Mouse (Mus musculus) ZHBTc4 (cell line): ENCODE results near the gene Stra8.

Experiments
- DNase-seq: peaks from one replicate; pipeline ENCODE4 v3.0.0-alpha.2; 2011; ENCODE audit warnings: low read depth, low spot score

Gene Stra8

DNA sequence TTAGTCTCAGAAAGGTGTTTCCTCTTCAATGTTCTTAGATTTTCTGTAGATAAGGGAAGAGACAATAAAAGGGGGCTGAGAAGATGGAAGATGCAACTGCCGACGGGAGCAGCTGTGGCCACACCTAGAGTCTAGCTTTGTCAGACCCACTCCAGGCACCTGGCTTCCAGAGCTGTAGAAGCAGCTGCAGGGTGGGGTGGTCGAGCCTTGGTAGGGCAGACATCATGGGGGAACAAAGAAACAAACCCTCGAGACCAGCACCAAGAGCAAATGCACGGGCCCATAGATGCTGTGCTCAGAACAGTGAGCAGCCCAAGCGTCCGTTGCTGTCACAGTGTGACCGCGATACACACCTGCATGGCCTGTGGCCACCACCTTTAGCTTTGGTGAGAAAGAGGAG, 22.5 kb downstream of the Stra8 start:
- peak; percentile 26 for DNase-seq

DNA sequence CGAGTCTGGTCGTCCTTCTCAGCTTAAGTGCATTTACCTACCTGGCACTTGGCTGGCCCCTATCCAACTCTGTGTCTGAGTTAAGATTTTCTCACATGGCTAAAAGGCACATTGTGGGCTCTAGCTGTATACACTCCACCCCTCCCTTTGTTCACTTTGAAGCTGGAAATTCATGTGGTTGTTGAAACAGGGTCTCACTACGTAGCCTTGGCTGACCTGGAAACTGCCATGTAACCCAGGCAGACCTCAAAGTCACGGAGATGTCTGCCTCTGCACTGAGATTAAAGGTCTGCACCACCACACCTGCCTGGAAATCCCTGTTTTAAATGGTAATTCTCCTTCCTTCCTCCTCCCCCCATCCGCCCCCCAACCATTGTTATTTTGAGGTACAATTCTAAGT, 23.5 kb downstream of the Stra8 start:
- no peak for DNase-seq

DNA sequence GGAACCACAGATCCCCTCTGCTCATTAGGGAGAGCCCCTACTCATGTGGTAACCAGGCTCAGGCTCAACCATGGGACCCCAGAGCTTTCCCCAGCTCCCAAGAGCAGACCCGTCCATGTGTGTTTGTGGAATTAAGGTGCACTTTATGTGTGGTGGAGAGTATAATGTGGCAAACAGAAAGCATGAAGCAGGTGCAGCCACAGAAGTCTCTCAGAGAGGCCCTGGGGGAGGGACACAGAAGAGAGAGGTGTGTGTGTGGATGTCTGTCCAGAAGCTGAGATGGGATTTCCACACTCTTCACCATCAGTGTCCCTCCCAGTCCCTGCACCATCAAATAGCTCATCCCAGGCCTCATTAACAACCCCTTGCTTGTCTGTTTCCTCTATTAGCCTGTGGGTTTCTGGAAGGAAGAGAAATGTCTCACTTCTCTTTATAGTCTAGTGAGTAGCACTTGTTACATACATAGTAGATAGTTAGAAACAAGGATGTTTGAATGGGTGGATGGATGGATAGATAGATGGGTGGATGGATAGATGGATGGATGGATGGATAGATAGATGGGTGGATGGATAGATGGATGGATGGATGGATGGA, 26.6 kb downstream of the Stra8 start:
- DNase-seq = no peak

DNA sequence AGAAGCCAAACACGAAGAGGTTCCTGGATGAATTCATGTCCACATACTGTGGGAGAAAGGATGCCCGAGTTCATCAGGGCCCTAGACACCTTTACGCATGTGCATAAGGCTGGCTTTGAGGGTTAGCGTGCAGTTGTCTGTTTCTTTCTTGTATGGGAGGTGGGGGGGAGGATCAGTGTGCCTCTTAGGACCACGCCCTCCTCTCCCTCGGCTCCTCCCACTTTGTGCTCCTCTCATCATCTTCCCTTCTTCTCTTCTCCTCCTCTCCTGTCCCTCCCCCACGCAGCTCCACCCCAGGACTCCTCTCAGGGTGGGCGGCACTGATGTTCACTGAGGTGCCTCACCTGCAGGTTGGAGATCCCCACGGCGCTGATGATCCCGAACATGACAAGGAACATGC, 28.5 kb downstream of the Stra8 start:
- DNase-seq = peak; percentile 59

DNA sequence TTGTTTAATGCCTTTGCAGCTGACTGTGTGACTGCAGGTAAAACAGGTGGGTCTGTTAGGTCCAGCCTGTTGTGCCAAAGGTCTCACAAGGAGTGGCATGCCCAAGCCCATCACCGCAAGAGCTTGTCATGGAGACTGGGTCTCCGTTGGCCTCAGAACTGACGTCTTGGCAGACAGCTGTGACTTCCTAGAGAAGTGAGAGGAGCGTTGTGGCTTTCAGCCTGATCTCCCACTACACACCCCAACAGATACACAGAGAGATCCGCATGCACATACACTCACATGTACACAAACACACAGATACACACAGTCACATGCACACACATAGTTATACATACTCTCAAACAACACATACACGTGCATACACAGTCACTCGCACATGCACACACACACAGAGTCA, 31.6 kb downstream of the Stra8 start:
- no peak for DNase-seq

DNA sequence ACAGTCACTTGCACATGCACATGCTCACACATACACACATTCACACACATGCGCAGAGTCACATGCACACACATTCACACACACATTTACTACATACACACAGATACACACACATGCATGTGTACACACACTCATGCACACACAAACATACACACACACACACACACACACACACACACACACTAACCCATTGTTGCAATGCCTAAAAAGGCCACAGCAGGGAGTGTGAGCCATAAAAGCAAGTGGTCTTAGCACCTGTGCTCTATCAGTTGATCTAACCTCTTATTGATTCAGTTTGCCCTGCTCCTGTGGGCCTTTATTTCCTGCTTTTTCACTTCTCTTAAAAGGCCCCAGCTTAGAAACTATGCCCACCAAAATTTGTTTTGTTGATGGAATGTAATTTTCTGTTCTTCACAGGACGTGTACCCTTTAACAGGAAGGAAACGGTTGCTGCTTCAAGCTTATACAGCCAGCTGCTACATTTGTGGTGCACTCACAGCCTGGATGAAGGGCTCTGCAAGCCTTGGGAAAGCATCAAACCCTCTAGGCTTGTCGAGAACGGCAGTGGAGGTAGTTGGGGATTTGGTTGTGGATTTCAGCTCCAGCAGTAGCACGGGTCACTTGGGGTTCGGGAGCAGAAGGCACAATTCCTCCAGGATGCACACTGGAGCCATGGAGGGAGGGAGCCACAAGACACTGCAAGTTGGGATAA, 32.1 kb downstream of the Stra8 start:
- no peak for DNase-seq

DNA sequence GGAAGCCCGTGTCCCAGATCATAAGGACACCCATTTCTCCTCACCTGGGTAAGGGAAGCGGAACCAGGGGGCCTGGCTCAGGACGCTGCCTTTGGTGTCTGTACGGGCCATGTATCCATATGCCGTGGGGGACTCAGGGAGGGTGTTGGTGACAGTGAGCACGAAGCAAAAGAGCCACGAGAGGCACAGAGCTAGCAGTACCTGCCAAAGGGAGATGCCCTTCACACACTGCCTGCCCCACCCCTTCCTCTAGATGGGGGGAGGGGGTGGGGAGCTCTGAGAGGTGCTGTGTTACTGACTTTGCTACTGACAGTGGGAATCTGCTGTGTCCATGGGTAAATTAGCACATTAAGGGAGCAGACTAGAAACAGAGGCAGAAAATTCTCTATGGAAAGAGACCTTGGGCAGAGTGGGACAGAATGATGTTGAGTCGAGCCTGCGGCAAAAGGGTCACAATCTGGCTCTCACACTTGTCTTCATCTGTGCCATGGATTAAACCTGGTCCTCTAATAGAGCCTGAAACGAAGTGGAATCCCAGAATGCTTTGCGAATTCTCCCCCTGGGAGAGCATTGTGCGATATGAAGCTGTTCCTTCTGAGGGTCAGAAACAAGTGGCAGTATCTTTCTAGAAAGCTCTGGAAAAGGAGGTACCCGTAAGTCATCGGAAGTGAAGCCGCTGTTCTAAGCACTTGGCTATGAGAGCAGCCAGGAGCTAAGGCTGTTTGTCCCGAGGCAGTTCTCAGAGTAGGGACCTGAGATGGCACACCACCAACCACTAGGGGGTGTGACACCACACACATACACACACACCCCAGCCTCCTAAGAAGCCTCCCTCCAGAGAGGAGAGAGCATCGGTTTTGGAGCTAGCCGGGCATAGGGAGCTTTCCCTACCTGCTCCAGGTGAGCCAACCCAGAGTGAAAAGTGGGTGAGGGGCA, 35.2 kb downstream of the Stra8 start:
- DNase-seq = peak; percentile 82

DNA sequence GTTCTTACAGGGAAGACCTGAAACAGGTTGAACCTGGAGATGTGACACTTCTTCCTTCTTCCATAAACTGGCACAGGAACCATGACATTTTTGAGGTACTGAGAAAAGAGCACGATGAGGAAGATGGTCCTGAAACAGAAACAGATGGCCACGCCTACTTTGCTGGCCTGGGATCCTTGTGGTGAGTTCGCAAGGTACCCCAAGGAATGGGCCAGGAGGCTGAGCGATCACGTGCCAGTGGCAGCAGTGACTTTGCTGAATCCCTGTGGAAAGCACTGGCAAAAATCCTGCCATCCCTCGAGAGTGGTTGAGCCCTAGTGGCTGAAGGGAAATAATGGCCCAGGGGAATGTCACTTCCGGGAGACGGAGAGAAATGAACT, 35.9 kb downstream of the Stra8 start:
- DNase-seq = peak; percentile 29

DNA sequence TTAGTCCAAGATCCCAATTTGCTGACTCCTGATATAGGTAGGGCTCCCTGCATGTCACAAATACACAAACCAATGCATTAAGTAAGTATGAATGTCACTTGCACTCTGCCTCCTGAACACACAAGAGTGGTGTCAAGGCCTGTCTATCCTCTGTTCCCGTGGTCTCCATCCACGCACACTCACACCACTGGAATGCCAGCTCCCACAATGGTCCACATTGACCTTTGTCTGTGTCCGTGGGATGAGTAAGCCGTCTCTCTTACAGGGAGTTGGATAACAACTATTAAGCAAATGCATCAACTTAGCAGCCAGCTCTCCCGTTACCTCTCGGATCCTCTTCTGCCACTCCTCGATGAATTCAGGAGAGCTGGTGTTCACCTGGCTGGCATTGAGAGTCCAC, 39.2 kb downstream of the Stra8 start:
- no peak for DNase-seq

DNA sequence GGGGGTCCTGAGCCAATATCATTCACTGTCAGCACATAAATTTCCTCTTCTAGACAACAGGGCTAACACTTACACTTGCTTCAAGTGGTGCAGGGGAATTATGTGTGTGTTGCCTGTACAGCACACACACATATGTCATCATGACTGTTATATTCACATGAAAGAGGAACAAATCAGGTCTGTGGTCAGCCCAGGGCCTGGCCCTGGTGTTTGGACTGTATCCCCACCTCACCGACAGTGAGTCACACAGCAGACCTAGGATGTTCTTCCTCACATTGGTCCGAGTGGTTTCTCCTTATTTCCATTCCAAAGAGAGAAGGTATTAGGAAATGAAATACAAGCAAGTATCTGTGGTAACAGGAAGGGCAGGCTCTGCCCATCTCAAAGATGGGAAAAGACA, 44.6 kb downstream of the Stra8 start:
- no peak for DNase-seq

DNA sequence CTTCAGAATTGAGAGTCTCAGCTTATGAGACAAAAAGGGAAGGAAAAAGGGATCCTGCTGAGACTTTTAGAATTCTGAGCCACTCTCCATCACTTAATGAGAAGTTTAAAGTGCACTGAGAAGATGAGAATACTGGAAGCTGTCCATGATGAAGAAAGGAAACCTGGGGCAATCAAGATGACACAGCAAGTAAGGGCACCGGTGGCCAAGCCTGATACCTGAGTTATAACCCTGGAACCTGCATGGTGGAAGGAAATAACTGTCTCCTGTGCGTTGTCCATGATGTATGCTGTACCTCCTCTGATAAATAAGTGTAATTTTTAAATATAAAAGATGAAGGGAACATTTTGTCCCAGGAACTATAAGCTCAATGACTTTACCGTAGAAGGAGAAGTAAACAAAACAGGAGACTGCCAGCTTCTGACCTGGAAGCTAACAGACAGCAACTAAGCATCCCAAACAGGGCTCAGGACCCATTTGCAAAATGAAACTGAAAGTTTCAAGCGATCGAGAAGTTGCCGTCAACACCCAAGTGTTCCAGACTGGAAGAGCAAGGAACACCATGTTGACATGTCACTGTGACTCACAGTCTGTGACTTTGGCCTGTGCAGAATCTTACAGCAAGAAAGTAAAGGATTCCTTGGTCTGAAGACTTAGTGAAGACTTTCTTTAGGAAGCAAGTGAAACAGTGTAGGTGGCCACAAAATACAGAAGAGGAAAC, 46.0 kb downstream of the Stra8 start:
- DNase-seq = no peak

DNA sequence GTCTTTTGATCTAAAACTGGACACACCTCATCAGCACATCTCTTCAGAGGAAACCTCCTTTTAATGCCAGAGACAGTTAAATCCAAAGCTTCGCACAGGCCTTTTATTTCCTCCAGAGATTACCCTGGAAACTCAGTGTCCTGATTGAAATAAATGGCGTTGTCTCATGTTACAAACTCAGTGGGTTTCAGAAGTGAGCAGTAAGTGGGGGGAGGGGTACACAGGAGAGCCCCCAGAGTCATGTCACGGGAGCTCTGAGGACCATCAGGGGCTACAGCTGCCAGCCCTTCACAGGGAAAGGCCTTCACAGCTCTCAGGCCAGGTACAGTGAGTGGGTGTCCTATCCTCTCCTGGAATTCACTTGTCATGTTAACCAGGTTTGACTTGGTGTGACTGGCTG, 51.2 kb downstream of the Stra8 start:
- no peak for DNase-seq

DNA sequence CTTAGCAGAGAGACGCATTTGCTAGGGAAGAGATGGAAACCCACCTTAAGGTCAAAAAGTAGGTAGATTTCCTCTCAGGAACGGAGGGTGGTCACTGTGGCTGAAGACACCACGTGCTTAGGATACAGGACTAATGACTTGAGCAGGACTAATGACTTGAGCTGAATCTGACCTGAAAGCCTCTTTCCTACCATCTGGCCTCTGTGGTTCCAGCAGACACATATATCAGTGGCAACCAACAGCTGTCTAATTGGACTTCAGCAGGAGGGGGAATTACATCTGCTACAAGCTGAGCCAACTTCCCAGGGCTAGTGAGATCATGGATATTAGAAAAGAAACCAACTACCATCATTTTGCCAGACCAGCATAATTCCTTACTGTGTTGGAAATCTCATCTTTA, 59.3 kb downstream of the Stra8 start:
- no peak for DNase-seq

DNA sequence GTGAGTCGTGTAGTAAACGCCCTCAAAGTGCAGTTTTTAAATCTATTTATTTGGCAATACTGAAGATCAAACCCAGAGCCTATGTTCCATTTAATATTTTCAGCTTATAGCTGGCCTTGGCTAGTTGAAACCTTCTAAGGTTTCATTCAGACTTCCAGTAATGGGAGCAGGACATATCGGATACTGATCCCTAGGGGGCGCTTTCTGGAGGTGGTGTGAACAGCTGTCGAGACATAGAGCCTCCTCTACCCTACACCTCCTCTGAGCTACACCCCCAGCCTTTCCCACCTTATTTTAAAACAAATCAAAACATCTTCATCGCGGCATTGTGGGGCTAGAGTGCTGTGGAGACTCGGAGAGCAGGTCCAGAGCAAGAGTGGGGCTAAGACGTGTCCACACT, 60.7 kb downstream of the Stra8 start:
- DNase-seq = peak; percentile 25

DNA sequence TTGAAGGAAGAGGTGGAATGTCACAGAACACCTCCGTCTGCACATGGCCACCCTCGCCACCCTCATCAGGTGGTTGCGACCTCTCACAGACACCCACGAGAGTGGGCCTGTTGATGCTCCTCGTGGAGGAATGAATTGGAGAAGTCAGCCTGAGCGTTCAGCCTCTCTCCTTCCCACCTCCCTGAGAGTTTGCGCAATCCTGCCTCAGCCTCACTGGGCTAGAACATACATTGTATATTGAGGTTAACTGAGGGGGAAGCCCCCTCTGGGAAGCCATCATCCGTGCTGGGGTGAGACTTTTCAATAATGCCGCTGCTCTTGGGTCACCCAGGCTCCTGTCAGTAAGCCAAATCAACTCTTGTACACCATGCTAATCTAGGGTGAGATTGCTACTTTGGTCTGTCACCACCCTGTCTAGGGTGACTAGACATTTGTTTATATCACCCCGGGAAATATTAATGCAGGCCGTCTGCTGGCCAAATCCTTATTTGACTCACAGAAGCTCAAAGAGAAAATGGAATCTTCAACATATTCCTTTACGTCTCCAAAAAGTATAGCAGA, 67.2 kb downstream of the Stra8 start:
- no peak for DNase-seq

DNA sequence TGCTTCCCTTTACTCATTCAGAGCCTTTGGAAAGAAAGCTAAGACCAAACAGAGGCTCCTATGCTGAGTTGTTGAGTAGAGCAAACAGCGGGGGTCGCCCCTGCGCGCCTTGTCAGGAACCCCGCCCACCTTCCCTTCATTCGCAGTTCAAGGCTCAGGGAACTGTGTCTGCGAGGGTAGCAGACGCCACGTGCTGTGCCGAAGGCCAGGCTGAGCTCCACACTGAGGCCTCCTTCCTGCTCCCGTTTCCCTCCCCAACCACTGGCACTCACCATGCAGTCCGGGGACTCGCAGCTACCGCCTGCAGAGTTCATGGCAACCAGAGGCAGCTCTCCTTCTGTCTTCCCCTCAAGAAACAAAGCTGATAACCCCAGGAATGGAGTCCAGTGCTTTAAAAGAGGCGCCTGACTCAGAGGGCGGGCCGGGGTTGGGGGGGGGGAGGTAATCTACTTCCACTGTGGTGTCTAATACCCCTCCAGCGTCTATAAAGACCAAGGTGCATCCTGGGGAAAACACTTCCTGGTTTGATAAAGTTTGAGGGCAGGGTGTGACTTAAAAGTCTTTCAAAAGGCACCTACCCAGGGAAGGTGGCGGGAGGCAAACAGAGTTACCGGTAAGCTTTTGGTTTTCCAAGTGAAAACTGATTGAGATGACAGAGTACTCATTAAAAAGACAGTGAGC, 68.3 kb downstream of the Stra8 start, which contains the start of gene Slc23a4:
Gene Slc23a4 (minus strand): TSS at position 324 of the 681 bp plus-strand sequence.
- DNase-seq = peak; percentile 79
